Mouse (Mus musculus): Measurements from ENCODE around the gene Tle3. TPM values are rescaled to one million over a fixed set of nuclear protein-coding genes. Genes with fewer than 3 reads are reported as not detected.

Tle3 gene
- 10 to 100 TPM; 63.2 to 72.5 TPM for total RNA-seq (2021)
- long read RNA-seq, partial matches to known transcripts: 3 of 9 reads
- long read RNA-seq, other reads (novel, unspliced or antisense): 6 of 9 reads

DNA sequence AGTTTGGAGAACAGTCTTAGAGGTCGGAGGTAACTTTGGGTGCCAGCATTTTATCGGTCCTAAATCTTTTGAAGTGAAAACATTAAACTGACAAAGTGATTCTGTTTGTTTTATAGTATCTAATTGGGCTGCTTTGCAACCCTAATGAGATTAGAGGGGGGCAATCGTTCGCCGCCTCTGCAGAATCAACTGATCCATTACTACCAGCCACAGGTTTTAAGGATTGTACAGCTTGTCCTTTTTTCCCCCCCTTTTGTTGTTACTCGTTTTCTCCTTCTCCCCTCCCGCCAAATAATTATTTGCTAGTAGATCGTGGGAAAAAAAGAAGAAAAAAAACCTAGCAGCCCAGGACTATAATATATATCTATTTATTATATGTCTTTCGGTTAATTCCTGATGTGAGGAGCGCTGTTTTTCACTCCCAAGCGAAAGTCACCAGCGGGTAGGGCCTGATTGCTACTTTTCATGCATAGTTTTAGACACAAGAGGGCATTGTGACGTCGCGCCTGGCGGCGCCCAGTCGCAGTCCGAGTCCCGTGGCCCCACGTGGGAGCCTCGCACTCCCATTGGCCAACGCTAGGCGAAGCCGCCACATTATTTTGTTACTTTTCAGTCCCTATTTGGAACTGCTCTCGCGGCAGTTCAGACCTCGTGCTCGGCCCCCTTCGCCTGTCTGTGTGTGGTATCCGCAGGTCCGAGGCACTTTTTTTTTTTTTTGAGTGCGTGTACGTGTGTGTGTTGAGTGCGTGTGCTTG lies at the start of gene Tle3:
Gene Tle3 (plus strand): TSS at position 612 of the 755 bp plus-strand sequence.
- peak; percentile 98 to 99 for DNase-seq (ENCODE audit: low spot score in 2 of 2)

DNA sequence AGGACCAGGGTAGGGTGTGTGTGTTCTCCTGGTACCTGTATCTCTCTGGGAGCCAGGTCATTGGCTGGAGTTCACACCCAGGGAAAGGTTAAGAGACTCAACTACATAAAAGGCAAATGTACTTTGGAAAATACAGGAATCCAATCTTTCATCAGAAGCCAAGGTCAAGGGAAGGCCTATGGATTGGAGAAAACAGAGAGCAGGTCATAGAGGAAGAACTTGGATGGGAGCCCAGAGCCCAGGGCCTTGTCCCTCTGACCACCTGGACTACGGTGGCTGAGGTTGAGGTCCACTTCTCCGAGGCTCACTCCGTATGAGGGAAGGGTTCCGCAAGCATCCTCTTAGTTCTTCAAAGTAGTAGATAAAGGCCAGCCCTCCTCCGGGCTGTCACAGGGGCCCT lies 48.9 kb upstream of the Tle3 start:
- no peak for DNase-seq (ENCODE audit: low spot score in 2 of 2)

DNA sequence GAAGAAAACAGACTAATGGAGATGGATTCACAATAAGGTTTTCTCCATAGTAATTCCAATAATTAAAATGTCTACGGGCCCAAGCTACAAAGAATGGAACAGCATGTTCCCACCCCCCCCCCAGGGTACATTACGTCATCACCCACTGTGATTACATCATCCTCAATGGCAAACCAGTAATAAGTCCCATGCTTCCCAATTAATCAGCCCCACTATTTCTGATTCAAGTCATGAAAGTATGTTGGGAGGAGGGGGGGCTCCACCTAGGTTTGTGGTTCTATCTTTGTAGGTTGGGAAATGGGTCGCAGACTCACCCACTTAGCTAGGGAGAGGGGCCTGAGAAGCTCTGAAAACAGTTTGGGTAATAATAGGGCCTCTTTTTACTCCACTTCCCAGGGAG lies 48.3 kb upstream of the Tle3 start:
- no peak for DNase-seq (ENCODE audit: low spot score in 2 of 2)

- no peak for DNase-seq (ENCODE audit: low spot score in 2 of 2)
Measured at GRCm38 (mm10) chr9:61324354-61324753, 47.8 kb upstream of the Tle3 start.

- DNase-seq (ENCODE audit: low spot score in 2 of 2): no peak
Measured at GRCm38 (mm10) chr9:61325012-61325411, 47.2 kb upstream of the Tle3 start.

DNA sequence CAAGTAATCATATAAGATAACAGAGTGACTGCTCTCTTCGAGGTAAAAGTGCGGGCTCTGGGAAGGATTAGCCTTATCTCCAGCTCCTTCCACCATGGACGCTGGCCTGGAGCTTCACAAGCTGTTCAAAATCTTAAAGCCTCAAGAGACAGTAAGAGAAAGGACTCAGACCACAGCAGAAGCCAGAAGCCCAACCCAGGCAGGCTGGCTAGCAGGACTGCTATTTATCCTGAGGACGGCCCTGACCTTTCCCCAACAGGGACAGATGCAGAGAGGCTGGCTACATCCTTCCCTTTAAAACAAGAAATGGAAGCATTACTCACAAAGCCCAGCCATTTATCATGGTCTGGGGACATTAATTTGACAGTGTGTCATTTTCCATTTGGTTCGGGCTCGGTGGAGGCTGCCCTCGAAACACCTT lies 46.2 kb upstream of the Tle3 start:
- DNase-seq (ENCODE audit: low spot score in 2 of 2): no peak

GRCm38 (mm10) chr9:61326922-61327321 lies 45.2 kb upstream of the Tle3 start:
- DNase-seq (ENCODE audit: low spot score in 2 of 2): no peak

DNA sequence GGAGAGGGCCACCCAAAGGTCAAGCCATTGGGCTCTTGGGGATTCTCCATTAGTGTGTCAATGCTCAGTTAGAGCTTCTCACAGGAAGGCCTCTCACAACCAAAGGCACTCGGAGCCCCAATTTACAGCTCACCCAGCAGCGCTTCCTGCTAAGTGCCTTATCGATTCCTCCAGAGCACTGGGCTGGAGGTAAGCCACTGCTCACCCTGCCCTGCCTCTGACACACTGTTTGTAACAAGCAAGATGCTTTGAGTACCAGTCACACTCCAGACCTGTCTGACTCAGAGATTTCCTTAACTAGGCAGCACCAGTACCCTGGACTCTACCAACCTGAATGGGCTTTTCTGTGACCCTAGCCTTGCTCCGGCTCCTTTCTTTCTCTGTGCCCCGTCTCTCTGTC lies 44.0 kb upstream of the Tle3 start:
- no peak for DNase-seq (ENCODE audit: low spot score in 2 of 2)

DNA sequence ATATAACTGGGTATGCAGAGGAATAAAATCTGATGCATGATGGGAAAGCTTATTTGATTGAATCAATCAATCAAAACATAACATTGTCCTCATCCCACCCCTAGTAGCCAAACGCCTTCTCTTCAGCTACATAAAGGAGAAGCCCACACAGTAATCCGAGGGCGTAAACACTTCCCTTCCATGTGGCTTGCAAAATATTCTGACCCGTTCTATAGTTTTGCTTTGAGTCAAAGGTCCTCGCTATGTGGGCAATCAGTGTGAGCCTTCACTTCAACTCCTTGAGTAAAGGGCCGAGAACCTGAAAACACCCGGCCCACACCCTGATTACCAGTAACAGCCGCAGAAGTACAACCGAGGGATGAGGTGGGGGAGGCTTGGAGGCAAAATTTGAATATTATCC lies 41.4 kb upstream of the Tle3 start:
- DNase-seq (ENCODE audit: low spot score in 2 of 2): no peak

DNA sequence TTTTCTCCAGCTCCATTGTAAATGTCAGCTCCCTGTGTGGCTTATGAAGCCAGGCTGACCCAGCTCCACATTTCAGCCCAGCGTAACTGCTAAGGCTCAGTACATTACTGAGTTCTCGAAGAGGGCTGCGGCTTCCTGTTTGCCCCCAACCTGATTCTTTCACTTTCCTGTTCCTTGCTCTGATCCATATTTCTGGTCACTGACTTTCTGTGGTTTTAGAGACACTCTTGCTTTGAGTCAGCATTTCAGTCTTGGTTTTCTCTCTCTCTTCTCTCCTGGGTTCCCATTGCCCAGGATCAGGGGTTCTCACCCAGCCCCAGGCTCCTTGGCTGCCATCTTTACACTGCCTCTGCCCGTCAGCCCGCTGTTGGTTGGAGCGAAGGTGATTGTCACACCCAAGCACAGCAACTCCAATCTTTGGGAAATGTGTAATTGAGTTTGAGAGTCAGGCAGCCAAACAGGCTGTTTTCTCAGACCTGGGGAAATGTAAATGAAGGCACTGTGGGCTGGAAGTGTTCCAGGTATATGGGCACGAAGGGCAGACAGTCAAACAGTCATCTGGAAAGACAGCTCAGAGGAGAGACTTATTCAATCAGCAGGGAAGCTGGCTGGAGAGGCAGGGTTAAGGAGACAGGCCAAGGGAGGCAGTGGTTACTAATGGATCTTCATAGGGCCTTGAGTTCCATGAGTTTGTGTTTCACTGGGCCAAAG lies 39.8 kb upstream of the Tle3 start:
- DNase-seq (ENCODE audit: low spot score in 2 of 2): no peak

GRCm38 (mm10) chr9:61336179-61336578 lies 36.0 kb upstream of the Tle3 start:
- no peak for DNase-seq (ENCODE audit: low spot score in 2 of 2)

GRCm38 (mm10) chr9:61336591-61337587 lies 35.3 kb upstream of the Tle3 start:
- no peak for DNase-seq (ENCODE audit: low spot score in 2 of 2)

- DNase-seq (ENCODE audit: low spot score in 2 of 2): no peak
Measured at GRCm38 (mm10) chr9:61337665-61338064, 34.5 kb upstream of the Tle3 start.

DNA sequence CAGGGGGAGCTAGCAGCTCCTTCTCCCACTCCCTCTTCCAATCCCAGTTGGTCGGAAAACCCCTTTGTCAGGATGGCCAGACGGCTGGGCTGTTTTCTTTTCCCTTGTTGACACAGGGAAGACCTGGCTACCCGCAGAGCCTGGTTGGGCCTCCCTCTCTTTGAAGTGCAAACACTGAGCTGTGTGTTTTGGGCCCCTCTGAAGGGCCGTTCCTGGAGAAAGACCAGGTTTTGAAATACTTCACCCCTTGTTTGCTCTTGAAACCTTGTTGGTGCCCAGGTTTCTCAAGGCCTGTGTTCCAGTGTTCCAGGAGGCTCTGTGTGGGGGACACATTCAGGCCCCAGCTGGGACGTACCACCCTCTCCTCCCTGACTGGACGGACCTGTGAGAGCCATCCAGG lies 32.9 kb upstream of the Tle3 start:
- no peak for DNase-seq (ENCODE audit: low spot score in 2 of 2)

DNA sequence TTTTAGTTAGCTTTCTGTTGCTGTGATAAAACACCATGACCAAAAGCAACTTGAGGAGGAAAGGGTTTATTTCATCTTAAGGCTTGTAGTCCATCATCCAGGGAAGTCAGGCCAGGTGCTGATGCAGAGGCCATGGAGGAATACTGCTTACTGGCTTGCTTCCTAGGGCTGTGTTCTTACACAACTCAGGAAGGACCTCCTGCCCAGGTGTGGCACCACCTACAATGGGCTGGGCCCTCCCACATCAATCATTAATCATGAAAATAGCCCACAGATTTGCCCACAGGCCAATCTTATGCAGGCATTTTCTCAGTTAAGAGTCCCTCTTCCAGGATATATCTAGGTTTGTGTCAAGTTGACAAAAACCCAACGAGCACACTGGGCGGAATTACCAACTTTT lies 31.8 kb upstream of the Tle3 start:
- no peak for DNase-seq (ENCODE audit: low spot score in 2 of 2)

DNA sequence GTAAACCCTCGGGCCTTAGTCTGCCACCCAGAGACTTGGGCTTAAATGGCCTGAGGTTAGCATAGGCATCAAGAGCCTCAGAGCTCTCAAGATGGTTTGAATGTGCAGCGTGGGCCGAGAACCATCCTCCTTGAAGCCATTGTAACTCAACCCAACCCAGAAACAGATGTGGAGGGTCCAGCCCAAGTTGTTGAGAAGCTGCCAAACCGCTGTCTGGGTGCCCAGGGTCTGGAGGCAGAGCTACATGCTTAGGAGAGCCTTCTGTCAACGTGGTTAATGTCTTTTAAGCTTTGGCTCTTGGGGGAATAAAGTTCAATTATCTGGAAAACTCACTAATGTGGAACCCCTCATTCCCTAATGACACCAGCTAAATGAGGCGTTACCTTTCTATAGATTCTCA lies 29.9 kb upstream of the Tle3 start:
- DNase-seq (ENCODE audit: low spot score in 2 of 2): no peak

GRCm38 (mm10) chr9:61344684-61345083 lies 27.5 kb upstream of the Tle3 start:
- no peak for DNase-seq (ENCODE audit: low spot score in 2 of 2)

DNA sequence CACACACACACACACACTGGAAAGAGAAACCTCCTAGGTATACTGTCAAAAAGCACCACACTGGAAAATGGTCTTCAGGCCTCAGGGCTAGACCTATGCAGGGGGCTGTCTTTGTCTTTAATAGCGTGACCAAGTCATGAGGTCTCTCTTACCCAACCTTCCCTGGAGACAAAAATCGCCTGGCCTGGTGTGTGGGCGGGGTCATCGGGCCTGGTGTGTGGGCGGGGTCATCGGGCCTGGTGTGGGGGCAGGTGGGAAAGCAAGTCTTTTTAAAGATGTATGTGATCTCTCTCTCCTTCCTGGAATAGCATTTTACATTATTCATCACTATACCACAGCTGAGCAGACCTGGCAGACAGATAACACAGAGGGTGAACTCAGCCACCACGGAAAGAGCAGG lies 25.2 kb upstream of the Tle3 start:
- DNase-seq (ENCODE audit: low spot score in 2 of 2): no peak

GRCm38 (mm10) chr9:61348036-61348435 lies 24.1 kb upstream of the Tle3 start:
- no peak for DNase-seq (ENCODE audit: low spot score in 2 of 2)

GRCm38 (mm10) chr9:61348616-61349015 lies 23.6 kb upstream of the Tle3 start:
- DNase-seq (ENCODE audit: low spot score in 2 of 2): no peak

DNA sequence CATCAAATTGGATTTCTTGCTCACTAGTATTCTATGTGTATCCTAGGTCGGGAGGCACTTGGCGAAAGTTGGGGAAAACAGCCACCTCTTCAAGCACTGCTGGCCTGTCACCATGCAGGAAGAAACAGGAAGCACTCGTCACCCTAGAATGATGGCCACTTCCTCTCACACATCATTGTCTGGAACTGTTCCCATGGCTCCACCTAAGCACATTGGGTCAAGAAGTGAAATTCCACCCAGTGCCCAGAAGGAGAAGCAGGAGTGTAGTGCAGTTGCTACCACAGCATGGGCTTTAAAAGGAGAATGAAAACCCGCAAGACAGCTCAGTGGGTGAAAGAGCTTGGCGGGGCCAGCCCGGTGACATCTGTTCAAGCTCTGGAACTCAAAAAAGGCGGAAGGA lies 22.5 kb upstream of the Tle3 start:
- no peak for DNase-seq (ENCODE audit: low spot score in 2 of 2)

Data from layer of hippocampus, postnatal 10 days (tissue).